Mouse (Mus musculus) skeletal muscle tissue, adult 2 months (tissue): Measurements from ENCODE around the gene Glp2r.

Source experiments
- DNase-seq: peaks from one replicate; pipeline ENCODE4 v3.0.0-alpha.2; 2012; ENCODE audit warnings: low read depth, low spot score

Glp2r gene

GRCm38 (mm10) chr11:67728726-67729125, 42.2 kb downstream of the Glp2r start:
- DNase-seq: peak; percentile 48

GRCm38 (mm10) chr11:67727095-67727494, 43.9 kb downstream of the Glp2r start:
- DNase-seq: peak; percentile 69

- no peak for DNase-seq
These were observed 47.5 kb downstream of the Glp2r start for GRCm38 (mm10) chr11:67723231-67724013.

GRCm38 (mm10) chr11:67722399-67723156, 48.4 kb downstream of the Glp2r start:
- no peak for DNase-seq

GRCm38 (mm10) chr11:67721485-67721884, 49.5 kb downstream of the Glp2r start:
- DNase-seq: no peak

GRCm38 (mm10) chr11:67715382-67715781, 55.6 kb downstream of the Glp2r start:
- DNase-seq: no peak

- DNase-seq: no peak
These were observed 58.0 kb downstream of the Glp2r start for GRCm38 (mm10) chr11:67712976-67713375.

GRCm38 (mm10) chr11:67694703-67695376, 76.1 kb downstream of the Glp2r start, which contains the start of gene Rcvrn:
Rcvrn (plus strand) TSS chr11:67695326.
- no peak for DNase-seq

GRCm38 (mm10) chr11:67686109-67686508, 84.8 kb downstream of the Glp2r start:
- no peak for DNase-seq

- DNase-seq: no peak
These were observed 89.1 kb downstream of the Glp2r start for GRCm38 (mm10) chr11:67681871-67682270.

- no peak for DNase-seq
These were observed 91.0 kb downstream of the Glp2r start for GRCm38 (mm10) chr11:67679930-67680329.

GRCm38 (mm10) chr11:67679300-67679699, 91.7 kb downstream of the Glp2r start:
- no peak for DNase-seq

- peak; percentile 50 for DNase-seq
These were observed 95.1 kb downstream of the Glp2r start for GRCm38 (mm10) chr11:67675562-67676540.

- DNase-seq: no peak
These were observed 98.8 kb downstream of the Glp2r start for GRCm38 (mm10) chr11:67672140-67672539.

GRCm38 (mm10) chr11:67670031-67670430, 100.9 kb downstream of the Glp2r start:
- no peak for DNase-seq

GRCm38 (mm10) chr11:67668460-67669007, 102.4 kb downstream of the Glp2r start:
- no peak for DNase-seq

GRCm38 (mm10) chr11:67667531-67668332, 103.2 kb downstream of the Glp2r start:
- DNase-seq: peak; percentile 70

GRCm38 (mm10) chr11:67666129-67666528, 104.8 kb downstream of the Glp2r start:
- no peak for DNase-seq

GRCm38 (mm10) chr11:67664918-67665317, 106.0 kb downstream of the Glp2r start:
- DNase-seq: no peak

GRCm38 (mm10) chr11:67664261-67664660, 106.7 kb downstream of the Glp2r start:
- no peak for DNase-seq
